Mouse (Mus musculus) erythroid progenitor cell, adult 5-6 weeks (primary cell): ENCODE measurements around the gene Grtp1. TPM values are rescaled to one million over a fixed set of nuclear protein-coding genes. Genes with fewer than 3 reads are reported as not detected.
A peak's percentile ranks its signal among the peaks of the same experiment; 100 is the strongest.

Source experiments
- ATAC-seq: replicated peaks from 2 replicates; pipeline ENCODE4 v1.8.0; 2016; ENCODE audit warnings: moderate number of reproducible peaks, mild to moderate bottlenecking, moderate TSS enrichment, inconsistent platforms; ENCODE audit not compliant: poor library complexity, low FRiP score, severe bottlenecking
- total RNA-seq, 2 experiments: library from RNA; stranded (forward) in 1 of 2; stranded (reverse) in 1 of 2; fragments of 150-400 nt in 1 of 2; fragments of 186-747, 209-891 nt in 1 of 2; gene quantifications; 2 replicates each; pipeline versions ENCODE4 v1.2.3 to v1.2.4; 2015 to 2017; ENCODE audit warnings: low replicate concordance in 2 of 2

Grtp1 gene
- total RNA-seq (2015; ENCODE audit: low replicate concordance) (5.0 and 6.3 TPM in 2 replicates), total RNA-seq (2017; ENCODE audit: low replicate concordance) (3.5 and 8.6 TPM in 2 replicates)

- peak; percentile 19 for ATAC-seq
These were observed at the start of gene Grtp1 for GRCm38 (mm10) chr8:13200301-13201012. Gene Grtp1, minus strand, starts transcription at chr8:13200620.

- ATAC-seq, result no peak
These were observed 44.0 kb upstream of the Grtp1 start for GRCm38 (mm10) chr8:13244343-13244880.

- no peak for ATAC-seq
These were observed 42.8 kb upstream of the Grtp1 start for GRCm38 (mm10) chr8:13242985-13243870.

- ATAC-seq, result no peak
These were observed 40.3 kb upstream of the Grtp1 start for GRCm38 (mm10) chr8:13240691-13241090.

GRCm38 (mm10) chr8:13240055-13240454, 39.6 kb upstream of the Grtp1 start:
- no peak for ATAC-seq

- ATAC-seq, result no peak
These were observed 34.4 kb upstream of the Grtp1 start for GRCm38 (mm10) chr8:13234803-13235202.

- ATAC-seq, result no peak
These were observed 30.1 kb upstream of the Grtp1 start for GRCm38 (mm10) chr8:13230471-13230870.

- no peak for ATAC-seq
These were observed 29.4 kb upstream of the Grtp1 start for GRCm38 (mm10) chr8:13229802-13230201.

- no peak for ATAC-seq
These were observed 28.6 kb upstream of the Grtp1 start for GRCm38 (mm10) chr8:13228923-13229610.

- ATAC-seq, result no peak
These were observed 26.8 kb upstream of the Grtp1 start for GRCm38 (mm10) chr8:13227184-13227583.

- no peak for ATAC-seq
These were observed 25.9 kb upstream of the Grtp1 start for GRCm38 (mm10) chr8:13226288-13226687.

- ATAC-seq, result no peak
These were observed 24.0 kb upstream of the Grtp1 start for GRCm38 (mm10) chr8:13224426-13224825.

GRCm38 (mm10) chr8:13218441-13218840, 18.0 kb upstream of the Grtp1 start:
- ATAC-seq, result no peak

GRCm38 (mm10) chr8:13217986-13218385, 17.6 kb upstream of the Grtp1 start:
- ATAC-seq, result no peak

GRCm38 (mm10) chr8:13217093-13217492, 16.7 kb upstream of the Grtp1 start:
- ATAC-seq, result no peak

- no peak for ATAC-seq
These were observed 16.0 kb upstream of the Grtp1 start for GRCm38 (mm10) chr8:13216386-13216785.

GRCm38 (mm10) chr8:13213479-13214268, 13.3 kb upstream of the Grtp1 start:
- peak; percentile 77 for ATAC-seq

- no peak for ATAC-seq
These were observed 9.3 kb upstream of the Grtp1 start for GRCm38 (mm10) chr8:13209770-13210169.

- peak; percentile 78 for ATAC-seq
These were observed 8.4 kb upstream of the Grtp1 start for GRCm38 (mm10) chr8:13208627-13209355.
